Mouse (Mus musculus): ENCODE data around the gene Bckdhb.

GRCm38 (mm10) chr9:84092994-84093393 is 168.0 kb downstream of the Bckdhb start:
- TF ChIP-seq POLR2A (IDR thresholded peaks at IDR 0.05; ENCODE audit: low read depth, low read length): no peak
- no peak for TF ChIP-seq CTCF (IDR thresholded peaks at IDR 0.05; ENCODE audit: extremely low read depth, insufficient read depth, insufficient read length, insufficient replicate concordance)

Data from spleen, adult 2 months (tissue).